Mouse (Mus musculus) liver, embryonic 15.5 days (tissue): ENCODE data around the gene Olfr523. TPM values are rescaled to one million over a fixed set of nuclear protein-coding genes. Genes with fewer than 3 reads are reported as not detected.

Experiments used
- ATAC-seq: fragments of 200-750 bp; cut with Nextera tagmentation; 2 replicates; pipeline ENCODE4 v1.8.0; 2017; ENCODE audit warnings: moderate number of reproducible peaks, mild to moderate bottlenecking, moderate library complexity; ENCODE audit not compliant: insufficient read depth
- H3K27ac ChIP-seq: fragments of 300-500 bp; sonication (generic); replicated peaks from 2 replicates; pipeline ENCODE4 v1.5.1; 2015; ENCODE audit warnings: mild to moderate bottlenecking, inconsistent platforms
- H3K27me3 ChIP-seq: fragments of 300-500 bp; sonication (generic); 2 replicates; pipeline ENCODE4 v1.6.1; 2015; ENCODE audit warnings: mild to moderate bottlenecking, inconsistent platforms
- H3K36me3 ChIP-seq: fragments of 300-500 bp; sonication (generic); replicated peaks from 2 replicates; pipeline ENCODE4 v1.6.1; 2015; ENCODE audit warnings: moderate library complexity, mild to moderate bottlenecking, inconsistent platforms
- H3K4me1 ChIP-seq: fragments of 300-500 bp; sonication (generic); replicated peaks from 2 replicates; pipeline ENCODE4 v1.6.1; 2015; ENCODE audit warnings: inconsistent platforms
- H3K4me2 ChIP-seq: fragments of 300-500 bp; sonication (generic); 2 replicates; pipeline ENCODE4 v1.6.1; 2015; ENCODE audit warnings: moderate library complexity, mild to moderate bottlenecking, inconsistent platforms
- H3K4me3 ChIP-seq: fragments of 300-500 bp; sonication (generic); replicated peaks from 2 replicates; pipeline ENCODE4 v1.5.1; 2015; ENCODE audit warnings: mild to moderate bottlenecking, inconsistent platforms
- H3K9ac ChIP-seq: fragments of 300-500 bp; sonication (generic); 2 replicates; pipeline ENCODE4 v1.6.1; 2015; ENCODE audit warnings: moderate library complexity, mild to moderate bottlenecking, inconsistent platforms
- H3K9me3 ChIP-seq: fragments of 300-500 bp; sonication (generic); replicated peaks from 2 replicates; pipeline ENCODE4 v1.6.1; 2016; ENCODE audit warnings: inconsistent platforms
- WGBS: fragments of 180-500 bp; shearing (Covaris S2); methylation state at CpG from one replicate; pipeline ENCODE4 v1.1.7; 2015; ENCODE audit warnings: mixed read lengths; ENCODE audit not compliant: insufficient replicate concordance; 5-methylcytosine and 5-hydroxymethylcytosine counted together
- polyA plus RNA-seq: library from polyadenylated mRNA; unstranded; fragments of >200 nt; fragmentation: Nextera tagmentation; extraction: Ambion mirVana; gene quantifications from 2 replicates; pipeline ENCODE4 v1.2.1, GENCODE M21; 2015

Gene Olfr523
- polyA plus RNA-seq, 1 experiment from 2014 or later, result not detected

GRCm38 (mm10) chr7:140201090-140201489, 28.1 kb downstream of the Olfr523 start:
- Histone ChIP-seq H3K4me3 (no peak overlapping the region), H3K9ac (no peak overlapping the region), H3K36me3 (no peaks in the 10 kb centered on the region), H3K4me1 (peaks cover 11% of the 10 kb centered on the region), H3K9me3 (no peaks in the 10 kb centered on the region), H3K27me3 (0 out of 2 replicates have a peak, but pooled peaks cover 3% of the 10 kb centered on the region), H3K27ac (no peak overlapping the region), H3K4me2 (no peak overlapping the region)
- ATAC-seq, result 0 out of 2 replicates have a peak, but pooled peaks have one; percentile 40
- WGBS, result 55% methylated on average over 4 of the region's 4 CpGs

- Histone ChIP-seq H3K36me3 (no peaks in the 10 kb centered on the region), H3K4me3 (no peak within 1 kb of the TSS)
These were observed 32.8 kb downstream of the Olfr523 start, which contains the start of gene Olfr524 for GRCm38 (mm10) chr7:140205864-140206263. Gene Olfr524, minus strand, starts transcription at chr7:140205964.

GRCm38 (mm10) chr7:140206904-140207303, 33.9 kb downstream of the Olfr523 start:
- no peaks in the 10 kb centered on the region for H3K9me3 ChIP-seq
- ATAC-seq, result no peak

More at GRCm38 (mm10) chr7:140205864-140206263, 32.8 kb downstream of the Olfr523 start, which contains the start of gene Olfr524:
- peaks cover 26% of the 10 kb centered on the region for H3K4me1 ChIP-seq
- no peaks in the 10 kb centered on the region for H3K27me3 ChIP-seq
- H3K9me3 ChIP-seq, result no peaks in the 10 kb centered on the region
- H3K4me2 ChIP-seq, result no peak within 1 kb of the TSS
- ATAC-seq, result no peak
- H3K9ac ChIP-seq, result no peak within 1 kb of the TSS
- no peak within 1 kb of the TSS for H3K27ac ChIP-seq

GRCm38 (mm10) chr7:140208153-140208552, 35.1 kb downstream of the Olfr523 start:
- Histone ChIP-seq H3K4me2 (peak overlapping the region; percentile 6; the same call in 1 of the 2 replicates), H3K36me3 (no peaks in the 10 kb centered on the region), H3K27ac (peak overlapping the region; percentile 41; the same call in 1 of the 2 replicates), H3K27me3 (no peaks in the 10 kb centered on the region), H3K9me3 (no peaks in the 10 kb centered on the region), H3K9ac (no peak overlapping the region), H3K4me3 (no peak overlapping the region), H3K4me1 (peaks cover 21% of the 10 kb centered on the region)
- peak; percentile 84 for ATAC-seq
- WGBS, result 12% methylated on average over 8 of the region's 8 CpGs

More at GRCm38 (mm10) chr7:140206904-140207303, 33.9 kb downstream of the Olfr523 start:
- H3K27ac ChIP-seq, result no peak overlapping the region
- WGBS, result 29% methylated on average over 3 of the region's 3 CpGs
- no peaks in the 10 kb centered on the region for H3K27me3 ChIP-seq
- H3K9ac ChIP-seq, result no peak overlapping the region
- H3K4me3 ChIP-seq, result no peak overlapping the region
- H3K36me3 ChIP-seq, result no peaks in the 10 kb centered on the region
- H3K4me2 ChIP-seq, result no peak overlapping the region
- H3K4me1 ChIP-seq, result peaks cover 21% of the 10 kb centered on the region

GRCm38 (mm10) chr7:140208677-140209076, 35.7 kb downstream of the Olfr523 start:
- no peak overlapping the region for H3K4me3 ChIP-seq
- H3K36me3 ChIP-seq, result no peaks in the 10 kb centered on the region
- H3K27me3 ChIP-seq, result no peaks in the 10 kb centered on the region
- H3K27ac ChIP-seq, result peak overlapping the region; percentile 41; the same call in 1 of the 2 replicates
- no peaks in the 10 kb centered on the region for H3K9me3 ChIP-seq
- WGBS, result 38% methylated on average over 3 of the region's 3 CpGs
- peaks cover 21% of the 10 kb centered on the region for H3K4me1 ChIP-seq
- no peak for ATAC-seq
- 0 out of 2 replicates have a peak overlapping the region, but pooled peaks have one; percentile 6 for H3K4me2 ChIP-seq
- H3K9ac ChIP-seq, result no peak overlapping the region

- H3K4me3 ChIP-seq, result no peak overlapping the region
- H3K27ac ChIP-seq, result no peak overlapping the region
- ATAC-seq, result no peak
- H3K9me3 ChIP-seq, result no peaks in the 10 kb centered on the region
- WGBS, result 65% methylated on average over 5 of the region's 5 CpGs
- no peak overlapping the region for H3K9ac ChIP-seq
- no peaks in the 10 kb centered on the region for H3K36me3 ChIP-seq
- H3K4me2 ChIP-seq, result no peak overlapping the region
- no peaks in the 10 kb centered on the region for H3K27me3 ChIP-seq
- no peaks in the 10 kb centered on the region for H3K4me1 ChIP-seq
These were observed 40.8 kb downstream of the Olfr523 start for GRCm38 (mm10) chr7:140213841-140214240.

GRCm38 (mm10) chr7:140217967-140218366, 45.0 kb downstream of the Olfr523 start, which contains the start of gene Cd163l1:
Gene Cd163l1, plus strand, starts transcription at chr7:140218267.
- Histone ChIP-seq H3K4me3 (no peak within 1 kb of the TSS), H3K9ac (no peak within 1 kb of the TSS), H3K4me1 (no peaks in the 10 kb centered on the region), H3K4me2 (no peak within 1 kb of the TSS), H3K9me3 (no peaks in the 10 kb centered on the region), H3K27me3 (no peaks in the 10 kb centered on the region), H3K27ac (no peak within 1 kb of the TSS), H3K36me3 (no peaks in the 10 kb centered on the region)
- 50% methylated on average over 2 of the region's 2 CpGs for WGBS
- no peak for ATAC-seq

GRCm38 (mm10) chr7:140219268-140219667, 46.3 kb downstream of the Olfr523 start:
- no peaks in the 10 kb centered on the region for H3K27me3 ChIP-seq
- H3K9me3 ChIP-seq, result no peaks in the 10 kb centered on the region
- H3K4me3 ChIP-seq, result no peak overlapping the region
- no peak overlapping the region for H3K4me2 ChIP-seq
- no peaks in the 10 kb centered on the region for H3K4me1 ChIP-seq
- H3K9ac ChIP-seq, result no peak overlapping the region
- 6% methylated on average over 1 of the region's 1 CpGs for WGBS
- ATAC-seq, result no peak
- no peaks in the 10 kb centered on the region for H3K36me3 ChIP-seq
- no peak overlapping the region for H3K27ac ChIP-seq

- Histone ChIP-seq H3K9ac (no peak overlapping the region), H3K4me2 (no peak overlapping the region), H3K27ac (no peak overlapping the region), H3K4me3 (no peak overlapping the region), H3K27me3 (no peaks in the 10 kb centered on the region), H3K4me1 (no peaks in the 10 kb centered on the region), H3K36me3 (no peaks in the 10 kb centered on the region), H3K9me3 (no peaks in the 10 kb centered on the region)
- ATAC-seq, result no peak
- WGBS, result 64% methylated on average over 4 of the region's 4 CpGs
These were observed 47.4 kb downstream of the Olfr523 start for GRCm38 (mm10) chr7:140220375-140220774.

- no peak overlapping the region for H3K4me2 ChIP-seq
- no peak overlapping the region for H3K27ac ChIP-seq
- no peak overlapping the region for H3K9ac ChIP-seq
- ATAC-seq, result no peak
- H3K4me1 ChIP-seq, result no peaks in the 10 kb centered on the region
- no peaks in the 10 kb centered on the region for H3K27me3 ChIP-seq
- no peaks in the 10 kb centered on the region for H3K9me3 ChIP-seq
- no peak overlapping the region for H3K4me3 ChIP-seq
- WGBS, result 68% methylated on average over 13 of the region's 13 CpGs
- no peaks in the 10 kb centered on the region for H3K36me3 ChIP-seq
These were observed 51.2 kb downstream of the Olfr523 start for GRCm38 (mm10) chr7:140224209-140224608.
